Mouse (Mus musculus): Measurements from ENCODE around the gene Kcnj14. TPM values are rescaled to one million over a fixed set of nuclear protein-coding genes. Genes with fewer than 3 reads are reported as not detected.

Kcnj14 gene
- polyA plus RNA-seq, 1 experiment from 2014 or later = 0.75 TPM

DNA sequence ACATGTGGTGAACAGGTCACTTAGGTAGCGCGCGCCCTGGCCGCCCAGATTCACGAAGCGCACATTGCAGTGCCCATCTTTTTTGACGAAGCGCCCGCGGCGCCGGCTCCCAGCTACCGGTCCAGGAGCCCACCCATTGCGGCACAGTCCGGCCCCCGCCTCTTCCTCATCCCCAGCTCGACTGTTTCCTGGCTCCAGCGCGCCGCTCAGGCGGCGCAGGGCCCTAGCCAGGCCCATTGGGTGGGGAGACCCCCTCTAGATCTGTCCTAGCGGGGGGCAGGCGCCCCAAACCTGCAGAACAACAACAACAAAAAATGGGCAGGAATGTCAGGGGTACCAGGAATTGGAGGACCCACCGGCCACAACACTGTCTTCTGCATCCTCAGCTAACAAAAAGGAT lies 4.7 kb downstream of the Kcnj14 start:
- ATAC-seq (ENCODE audit: low FRiP score) (no peak), DNase-seq (ENCODE audit: low spot score, missing footprints) (no peak)
- no peak overlapping the region for H3K4me2 ChIP-seq
- H3K27me3 ChIP-seq (ENCODE audit: control insufficient read depth, insufficient read depth, low read length) = peaks cover 5% of the 10 kb centered on the region
- H3K36me3 ChIP-seq (ENCODE audit: control insufficient read depth, insufficient read depth, low read length) = peaks cover 3% of the 10 kb centered on the region; the same call in 1 of the 2 replicates
- H3K9ac ChIP-seq (ENCODE audit: low read length) = no peak overlapping the region
- peaks cover 14% of the 10 kb centered on the region for H3K4me1 ChIP-seq (ENCODE audit: control insufficient read depth, insufficient read depth, low read length)
- no peak overlapping the region for H3K4me3 ChIP-seq (ENCODE audit: low read depth, low read length)
- no peak overlapping the region for H3K27ac ChIP-seq (ENCODE audit: low read depth, low read length)
- 17% methylated on average over 25 of the region's 25 CpGs for WGBS
- no peaks in the 10 kb centered on the region for H3K9me3 ChIP-seq (ENCODE audit: control insufficient read depth, low read length)

DNA sequence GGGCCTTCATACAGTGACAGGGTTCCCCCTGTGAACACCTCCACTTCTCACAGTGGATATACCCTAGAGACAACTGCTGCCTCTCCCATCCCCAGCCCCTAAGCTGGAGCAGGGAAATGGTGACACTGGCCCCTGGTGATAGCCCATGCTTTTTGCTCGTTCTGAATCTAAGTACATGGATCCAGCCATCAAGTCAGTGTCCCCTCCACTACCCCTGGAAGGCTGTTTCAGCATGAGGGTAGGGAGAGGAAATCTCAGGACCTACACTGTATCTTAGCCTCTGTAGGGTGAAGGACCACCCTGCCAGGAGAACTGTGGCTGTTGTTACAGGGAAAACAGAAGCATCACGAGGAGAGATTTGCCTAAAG lies 8.6 kb downstream of the Kcnj14 start:
- no peak overlapping the region for H3K9ac ChIP-seq (ENCODE audit: low read length)
- DNase-seq (ENCODE audit: low spot score, missing footprints) = peak; percentile 82
- no peak overlapping the region for H3K4me2 ChIP-seq
- no peak overlapping the region for H3K4me3 ChIP-seq (ENCODE audit: low read depth, low read length)
- H3K27me3 ChIP-seq (ENCODE audit: control insufficient read depth, insufficient read depth, low read length) = peaks cover 5% of the 10 kb centered on the region
- ATAC-seq (ENCODE audit: low FRiP score) = no peak
- 36% methylated on average over 2 of the region's 2 CpGs for WGBS
- no peaks in the 10 kb centered on the region for H3K9me3 ChIP-seq (ENCODE audit: control insufficient read depth, low read length)
- peaks cover 28% of the 10 kb centered on the region for H3K4me1 ChIP-seq (ENCODE audit: control insufficient read depth, insufficient read depth, low read length)
- H3K36me3 ChIP-seq (ENCODE audit: control insufficient read depth, insufficient read depth, low read length) = peaks cover 15% of the 10 kb centered on the region; the same call in 1 of the 2 replicates
- H3K27ac ChIP-seq (ENCODE audit: low read depth, low read length) = no peak overlapping the region; the same call in 1 of the 2 replicates

DNA sequence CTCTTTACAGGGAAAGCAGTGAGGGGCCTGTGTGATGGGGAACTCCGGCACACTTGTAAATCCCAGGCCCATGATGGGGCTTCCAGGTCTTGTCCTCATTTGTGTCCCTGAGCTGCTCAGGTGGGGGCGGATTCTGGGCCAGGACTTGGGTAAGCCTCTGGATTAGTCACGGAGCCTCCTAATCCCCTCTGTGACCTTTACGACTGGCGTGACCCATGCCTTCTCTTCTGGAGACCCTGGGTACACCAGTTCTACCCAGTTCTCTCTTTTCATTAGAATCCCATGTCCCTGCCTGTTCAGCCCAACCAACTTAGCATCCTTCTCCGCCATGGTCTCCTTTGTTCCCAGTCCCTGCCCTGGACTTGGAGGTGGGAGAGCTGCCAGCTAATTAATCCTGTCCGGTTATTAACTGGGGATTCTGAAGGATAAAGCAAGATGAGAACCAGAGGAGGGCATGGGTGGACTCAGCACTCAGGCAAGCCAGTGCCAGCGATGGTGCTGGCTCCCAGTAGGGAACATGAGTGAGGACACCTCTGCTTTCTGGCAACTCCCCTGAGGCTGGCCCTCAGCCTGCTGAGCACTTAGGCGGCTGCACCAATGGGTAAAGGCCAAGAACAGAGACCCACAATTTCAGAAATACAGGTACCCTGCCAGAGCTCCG lies 9.1 kb downstream of the Kcnj14 start:
- peak overlapping the region; percentile 59 for H3K27ac ChIP-seq (ENCODE audit: low read depth, low read length)
- ATAC-seq (ENCODE audit: low FRiP score) = 0 out of 2 replicates have a peak, but pooled peaks have one; percentile 1
- H3K36me3 ChIP-seq (ENCODE audit: control insufficient read depth, insufficient read depth, low read length) = peaks cover 20% of the 10 kb centered on the region
- peak; percentile 90 for DNase-seq (ENCODE audit: low spot score, missing footprints)
- no peak overlapping the region for H3K9ac ChIP-seq (ENCODE audit: low read length)
- H3K4me3 ChIP-seq (ENCODE audit: low read depth, low read length) = no peak overlapping the region
- H3K9me3 ChIP-seq (ENCODE audit: control insufficient read depth, low read length) = no peaks in the 10 kb centered on the region
- WGBS = 15% methylated on average over 10 of the region's 10 CpGs
- H3K4me2 ChIP-seq = peak overlapping the region; percentile 43; the same call in 1 of the 2 replicates
- peaks cover 5% of the 10 kb centered on the region for H3K27me3 ChIP-seq (ENCODE audit: control insufficient read depth, insufficient read depth, low read length)
- H3K4me1 ChIP-seq (ENCODE audit: control insufficient read depth, insufficient read depth, low read length) = peaks cover 28% of the 10 kb centered on the region

DNA sequence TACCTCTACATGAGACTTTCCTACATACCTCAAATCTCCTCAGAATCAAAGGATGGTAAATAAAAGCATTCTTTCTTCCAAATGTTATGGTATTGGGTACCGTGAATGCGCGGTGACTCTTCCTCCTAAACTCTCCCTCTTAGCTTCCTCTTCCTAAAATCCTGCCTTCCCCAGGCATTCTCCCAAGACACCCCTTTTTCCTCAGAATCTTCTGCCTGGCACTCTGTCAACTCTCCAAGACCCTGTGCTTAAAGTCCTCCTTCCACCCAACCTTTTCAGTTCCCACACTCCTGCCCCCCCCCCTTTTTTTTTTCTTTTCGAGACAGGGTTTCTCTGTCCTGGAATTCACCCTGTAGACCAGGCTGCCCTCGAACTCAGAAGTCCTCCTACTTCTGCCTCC lies 9.7 kb downstream of the Kcnj14 start:
- Histone ChIP-seq H3K4me3 (ENCODE audit: low read depth, low read length) (peak overlapping the region; percentile 19; the same call in 1 of the 2 replicates), H3K9ac (ENCODE audit: low read length) (peak overlapping the region; percentile 21; the same call in 1 of the 2 replicates), H3K4me1 (ENCODE audit: control insufficient read depth, insufficient read depth, low read length) (peaks cover 27% of the 10 kb centered on the region), H3K9me3 (ENCODE audit: control insufficient read depth, low read length) (no peaks in the 10 kb centered on the region), H3K36me3 (ENCODE audit: control insufficient read depth, insufficient read depth, low read length) (peaks cover 26% of the 10 kb centered on the region), H3K4me2 (peak overlapping the region; percentile 43), H3K27me3 (ENCODE audit: control insufficient read depth, insufficient read depth, low read length) (peaks cover 3% of the 10 kb centered on the region), H3K27ac (ENCODE audit: low read depth, low read length) (peak overlapping the region; percentile 55; the same call in 1 of the 2 replicates)
- WGBS = 3% methylated on average over 5 of the region's 5 CpGs
- ATAC-seq (ENCODE audit: low FRiP score) = no peak
- DNase-seq (ENCODE audit: low spot score, missing footprints) = no peak

DNA sequence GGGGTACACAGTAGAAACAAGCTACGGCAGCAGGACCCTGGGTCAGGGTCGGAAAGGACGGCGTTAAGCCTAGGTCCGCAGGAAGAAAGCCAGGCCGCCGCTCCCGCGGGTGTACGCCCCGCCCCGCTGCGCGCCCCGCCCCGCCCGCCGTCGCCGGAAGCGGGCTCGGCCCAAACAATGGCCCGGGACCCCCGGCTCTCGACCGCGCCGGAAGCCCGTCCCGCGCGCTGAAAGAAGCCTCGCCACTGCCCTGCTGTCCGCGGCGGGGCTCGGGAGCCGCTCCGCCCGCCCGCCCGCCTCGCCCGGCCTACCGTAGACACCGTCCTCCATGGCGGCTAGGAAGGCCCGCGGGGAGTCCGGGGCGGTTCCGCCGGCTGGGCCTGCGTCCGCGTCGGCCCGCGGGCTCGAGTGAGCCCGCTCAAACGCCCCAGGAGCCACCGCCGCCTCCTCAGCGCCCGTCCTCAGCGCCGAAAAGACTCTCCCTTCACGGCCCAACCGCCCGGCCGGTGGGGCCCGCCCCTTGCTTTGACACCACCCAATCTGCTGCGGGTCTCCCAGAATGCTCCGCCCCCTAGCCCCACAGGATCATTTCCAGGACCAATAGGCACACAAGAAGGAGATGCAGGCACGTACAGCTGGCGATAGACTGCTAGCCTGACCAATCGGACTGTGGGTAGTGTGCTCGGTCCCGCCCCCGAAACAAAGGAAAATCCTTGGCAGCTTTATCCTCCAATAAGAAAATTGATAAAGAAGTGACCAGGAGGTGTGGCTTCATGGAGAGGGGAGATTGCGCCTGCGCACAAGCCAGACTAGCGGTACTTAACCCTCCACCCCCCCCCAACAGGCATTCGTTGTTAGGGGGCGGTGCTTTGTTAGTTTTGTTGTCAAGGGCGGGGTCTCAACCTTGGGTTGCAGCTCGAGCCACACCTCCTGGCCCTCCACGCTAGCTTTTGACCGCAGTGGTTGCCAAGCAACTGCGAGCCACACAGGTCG lies 10.5 kb downstream of the Kcnj14 start, which contains the start of gene Cyth2:
Cyth2 (minus strand) TSS at position 795 of the 993 bp plus-strand sequence.
- no peaks in the 10 kb centered on the region for H3K9me3 ChIP-seq (ENCODE audit: control insufficient read depth, low read length)
- WGBS = under 1% methylated on average over 55 of the region's 92 CpGs
- peaks cover 26% of the 10 kb centered on the region for H3K4me1 ChIP-seq (ENCODE audit: control insufficient read depth, insufficient read depth, low read length)
- ATAC-seq (ENCODE audit: low FRiP score) (peak; percentile 98), DNase-seq (ENCODE audit: low spot score, missing footprints) (peak; percentile 100)
- peaks cover 2% of the 10 kb centered on the region; the same call in 1 of the 2 replicates for H3K27me3 ChIP-seq (ENCODE audit: control insufficient read depth, insufficient read depth, low read length)
- H3K4me3 ChIP-seq (ENCODE audit: low read depth, low read length) = peak within 1 kb of the TSS; percentile 95
- peaks cover 33% of the 10 kb centered on the region for H3K36me3 ChIP-seq (ENCODE audit: control insufficient read depth, insufficient read depth, low read length)
- H3K4me2 ChIP-seq = peak within 1 kb of the TSS; percentile 95
- H3K27ac ChIP-seq (ENCODE audit: low read depth, low read length) = peak within 1 kb of the TSS; percentile 100
- H3K9ac ChIP-seq (ENCODE audit: low read length) = peak within 1 kb of the TSS; percentile 99

DNA sequence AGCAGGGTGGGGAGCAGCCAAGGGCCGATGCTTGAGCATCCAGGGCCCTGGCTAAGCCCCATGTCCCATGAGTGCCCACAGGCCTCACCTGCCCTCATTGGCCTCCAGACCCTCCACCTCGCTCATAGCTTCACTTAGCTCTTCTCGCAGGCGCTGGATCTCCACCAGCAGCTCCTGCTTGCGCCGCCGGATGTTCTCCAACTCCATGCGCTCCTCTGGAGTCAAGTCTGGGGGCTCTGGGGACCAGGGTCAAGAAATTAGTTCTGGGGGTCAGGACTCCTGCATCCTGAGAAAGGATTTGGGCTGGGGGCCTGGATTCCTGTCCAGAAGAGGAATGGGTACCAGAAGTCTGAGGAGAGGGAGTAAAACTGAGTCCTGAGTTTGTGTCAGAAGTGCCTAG lies 11.7 kb downstream of the Kcnj14 start:
- Histone ChIP-seq H3K27me3 (ENCODE audit: control insufficient read depth, insufficient read depth, low read length) (no peaks in the 10 kb centered on the region), H3K27ac (ENCODE audit: low read depth, low read length) (no peak overlapping the region), H3K36me3 (ENCODE audit: control insufficient read depth, insufficient read depth, low read length) (peaks cover 42% of the 10 kb centered on the region), H3K9ac (ENCODE audit: low read length) (peak overlapping the region; percentile 99), H3K9me3 (ENCODE audit: control insufficient read depth, low read length) (no peaks in the 10 kb centered on the region), H3K4me3 (ENCODE audit: low read depth, low read length) (peak overlapping the region; percentile 95), H3K4me1 (ENCODE audit: control insufficient read depth, insufficient read depth, low read length) (peaks cover 26% of the 10 kb centered on the region), H3K4me2 (peak overlapping the region; percentile 95)
- 89% methylated on average over 8 of the region's 8 CpGs for WGBS
- no peak for DNase-seq (ENCODE audit: low spot score, missing footprints)
- ATAC-seq (ENCODE audit: low FRiP score) = no peak

DNA sequence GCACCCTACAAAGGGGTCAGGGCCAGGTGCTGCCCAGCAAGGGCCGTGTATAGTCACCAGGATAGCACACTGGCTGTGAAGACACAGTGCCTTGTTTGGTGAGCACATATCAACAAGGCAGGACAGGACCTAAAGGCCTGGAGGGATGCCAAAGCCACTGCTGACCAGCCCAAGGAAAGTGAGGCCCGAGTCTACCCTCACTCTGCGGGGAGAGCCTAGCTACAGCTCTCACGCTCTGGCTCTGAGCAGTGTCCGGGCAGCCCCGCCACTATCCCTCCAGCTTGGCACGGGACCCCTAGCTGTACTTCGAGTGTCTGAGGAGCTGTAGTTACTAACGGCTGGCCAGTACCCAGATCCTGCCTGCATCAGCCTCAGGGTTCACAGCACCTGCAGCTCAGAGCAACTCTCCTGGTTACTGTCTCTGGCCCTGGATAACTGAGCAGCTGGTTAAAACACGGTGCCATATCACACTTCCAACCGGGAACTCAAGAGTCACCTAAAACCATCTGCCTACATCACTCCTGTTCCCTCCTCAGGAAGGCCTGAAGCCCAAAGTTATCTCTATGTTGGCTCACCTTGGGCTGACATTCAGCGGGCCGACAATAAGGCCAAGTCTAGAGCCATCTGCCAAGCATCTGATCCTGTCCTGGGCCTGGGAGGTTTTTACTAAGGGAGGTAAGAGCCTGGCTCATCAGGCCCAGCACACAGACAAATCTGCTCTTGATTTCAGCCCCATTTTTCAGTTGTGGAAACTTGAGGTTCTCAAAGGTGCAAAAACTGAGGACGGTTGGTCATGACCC lies 15.1 kb downstream of the Kcnj14 start:
- ATAC-seq (ENCODE audit: low FRiP score) (no peak), DNase-seq (ENCODE audit: low spot score, missing footprints) (no peak)
- H3K4me3 ChIP-seq (ENCODE audit: low read depth, low read length) = no peak overlapping the region
- no peak overlapping the region for H3K27ac ChIP-seq (ENCODE audit: low read depth, low read length)
- no peak overlapping the region for H3K4me2 ChIP-seq
- peaks cover 51% of the 10 kb centered on the region for H3K36me3 ChIP-seq (ENCODE audit: control insufficient read depth, insufficient read depth, low read length)
- WGBS = 90% methylated on average over 14 of the region's 14 CpGs
- peaks cover 12% of the 10 kb centered on the region for H3K4me1 ChIP-seq (ENCODE audit: control insufficient read depth, insufficient read depth, low read length)
- H3K9me3 ChIP-seq (ENCODE audit: control insufficient read depth, low read length) = no peaks in the 10 kb centered on the region
- H3K27me3 ChIP-seq (ENCODE audit: control insufficient read depth, insufficient read depth, low read length) = no peaks in the 10 kb centered on the region
- H3K9ac ChIP-seq (ENCODE audit: low read length) = no peak overlapping the region

DNA sequence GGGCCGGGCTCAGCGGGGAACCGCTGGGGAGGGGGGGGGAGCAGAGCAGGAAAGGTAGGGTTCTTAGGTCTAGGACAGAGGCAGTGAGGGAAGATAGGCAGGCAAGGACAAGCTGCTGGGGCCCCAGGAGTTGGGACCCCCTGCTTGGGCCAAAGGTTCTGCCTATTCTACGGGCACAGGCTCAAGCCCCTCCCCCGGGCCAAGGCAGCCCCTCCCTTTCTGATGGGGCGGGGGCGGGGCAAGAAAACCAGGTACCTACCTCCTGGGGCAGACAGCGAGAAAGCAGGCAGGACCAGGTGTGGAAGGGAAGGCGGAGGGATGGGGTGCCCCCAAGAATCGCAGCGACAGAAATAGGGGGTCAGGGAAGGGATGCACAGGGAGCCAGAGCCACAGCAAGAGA lies 16.1 kb downstream of the Kcnj14 start:
- Histone ChIP-seq H3K4me2 (no peak overlapping the region), H3K9me3 (ENCODE audit: control insufficient read depth, low read length) (no peaks in the 10 kb centered on the region), H3K4me3 (ENCODE audit: low read depth, low read length) (no peak overlapping the region), H3K4me1 (ENCODE audit: control insufficient read depth, insufficient read depth, low read length) (peaks cover 12% of the 10 kb centered on the region), H3K9ac (ENCODE audit: low read length) (no peak overlapping the region), H3K27me3 (ENCODE audit: control insufficient read depth, insufficient read depth, low read length) (no peaks in the 10 kb centered on the region), H3K36me3 (ENCODE audit: control insufficient read depth, insufficient read depth, low read length) (peaks cover 51% of the 10 kb centered on the region), H3K27ac (ENCODE audit: low read depth, low read length) (no peak overlapping the region)
- ATAC-seq (ENCODE audit: low FRiP score) (no peak), DNase-seq (ENCODE audit: low spot score, missing footprints) (no peak)
- WGBS = 37% methylated on average over 9 of the region's 11 CpGs

Measured in midbrain, embryonic 11.5 days (tissue).